Mouse (Mus musculus) E14TG2a.4 (cell line): ENCODE data around the gene Emc8.
"Not testable (repeated sequence)": the region's sequence is repeated elsewhere in the genome, so short reads cannot be mapped to it uniquely, and the experiment has no call there.

Experiments used
- H3K27me3 ChIP-seq: 2 replicates; pipeline ENCODE4 v1.6.1; 2014; ENCODE audit warnings: low read length, control low read depth; ENCODE audit not compliant: insufficient read depth
- H3K36me3 ChIP-seq: 2 replicates; pipeline ENCODE4 v1.6.1; 2014; ENCODE audit warnings: low read length, control low read depth; ENCODE audit not compliant: insufficient read depth
- H3K4me1 ChIP-seq: replicated peaks from 2 replicates; pipeline ENCODE4 v1.6.1; 2014; ENCODE audit warnings: low read depth, low read length, control low read depth
- H3K4me3 ChIP-seq: replicated peaks from 2 replicates; pipeline ENCODE4 v1.5.1; 2014; ENCODE audit warnings: mild to moderate bottlenecking, low read length
- H3K9me3 ChIP-seq: 2 replicates; pipeline ENCODE4 v1.6.1; 2014; ENCODE audit warnings: low read length, control low read depth
- CTCF ChIP-seq: conservative IDR thresholded peaks from 2 replicates; pipeline ENCODE4 v1.5.1; 2014; ENCODE audit warnings: low read length
- NANOG ChIP-seq: IDR thresholded peaks from 2 replicates; pipeline ENCODE4 v1.6.1; 2014; ENCODE audit warnings: borderline replicate concordance, low read length, mixed read lengths
- POU5F1 ChIP-seq: IDR thresholded peaks from 2 replicates; pipeline ENCODE4 v1.6.1; 2014; ENCODE audit warnings: low read length, borderline replicate concordance

The Emc8 gene

DNA sequence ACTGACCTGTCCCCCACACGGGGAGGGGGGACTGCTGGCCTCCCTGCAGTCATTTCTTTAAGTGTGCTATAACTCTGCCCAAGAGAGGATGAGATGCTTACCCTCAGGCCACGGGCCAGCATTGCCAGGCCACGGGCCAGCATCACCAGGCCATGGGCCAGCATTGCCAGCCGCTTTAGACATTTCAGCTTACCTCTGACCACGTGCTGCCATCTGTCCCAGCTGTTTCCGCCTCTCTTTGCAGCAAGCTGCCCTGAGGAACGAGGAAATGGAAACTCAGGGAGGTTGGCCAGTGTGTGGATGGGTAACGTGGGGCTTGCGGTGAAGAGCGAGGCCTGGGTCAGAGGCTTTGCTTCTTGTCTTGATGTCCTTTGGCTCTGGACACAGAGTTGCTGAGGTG lies 12.7 kb upstream of the Emc8 start:
- peaks cover 17% of the 10 kb centered on the region for H3K27me3 ChIP-seq
- peaks cover 36% of the 10 kb centered on the region for H3K4me1 ChIP-seq
- TF ChIP-seq CTCF (no peak), NANOG (no peak), POU5F1 (no peak)
- no peaks in the 10 kb centered on the region for H3K9me3 ChIP-seq
- H3K36me3 ChIP-seq: no peaks in the 10 kb centered on the region
- H3K4me3 ChIP-seq: no peak overlapping the region

DNA sequence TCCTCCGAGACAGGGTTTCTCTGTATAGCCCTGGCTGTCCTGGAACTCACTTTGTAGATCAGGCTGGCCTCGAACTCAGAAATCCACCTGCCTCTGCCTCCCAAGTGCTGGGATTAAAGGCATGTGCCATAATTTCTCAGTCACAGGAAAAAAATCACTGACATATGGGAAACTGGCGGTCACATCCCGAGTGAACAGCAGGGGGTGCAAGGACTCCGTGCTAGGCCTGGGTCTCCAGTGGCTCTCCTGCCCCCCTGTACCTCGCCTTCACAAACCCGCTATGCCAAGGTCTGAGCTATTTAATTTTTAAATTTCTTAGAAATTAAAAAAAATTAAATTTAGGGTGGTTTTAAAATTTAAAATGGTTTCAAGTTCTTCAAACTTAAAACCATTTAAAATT lies 12.0 kb upstream of the Emc8 start:
- H3K4me3 ChIP-seq, H3K36me3 ChIP-seq, H3K9me3 ChIP-seq: not testable (repeated sequence)
- H3K4me1 ChIP-seq: peaks cover 42% of the 10 kb centered on the region
- H3K27me3 ChIP-seq: peaks cover 15% of the 10 kb centered on the region

DNA sequence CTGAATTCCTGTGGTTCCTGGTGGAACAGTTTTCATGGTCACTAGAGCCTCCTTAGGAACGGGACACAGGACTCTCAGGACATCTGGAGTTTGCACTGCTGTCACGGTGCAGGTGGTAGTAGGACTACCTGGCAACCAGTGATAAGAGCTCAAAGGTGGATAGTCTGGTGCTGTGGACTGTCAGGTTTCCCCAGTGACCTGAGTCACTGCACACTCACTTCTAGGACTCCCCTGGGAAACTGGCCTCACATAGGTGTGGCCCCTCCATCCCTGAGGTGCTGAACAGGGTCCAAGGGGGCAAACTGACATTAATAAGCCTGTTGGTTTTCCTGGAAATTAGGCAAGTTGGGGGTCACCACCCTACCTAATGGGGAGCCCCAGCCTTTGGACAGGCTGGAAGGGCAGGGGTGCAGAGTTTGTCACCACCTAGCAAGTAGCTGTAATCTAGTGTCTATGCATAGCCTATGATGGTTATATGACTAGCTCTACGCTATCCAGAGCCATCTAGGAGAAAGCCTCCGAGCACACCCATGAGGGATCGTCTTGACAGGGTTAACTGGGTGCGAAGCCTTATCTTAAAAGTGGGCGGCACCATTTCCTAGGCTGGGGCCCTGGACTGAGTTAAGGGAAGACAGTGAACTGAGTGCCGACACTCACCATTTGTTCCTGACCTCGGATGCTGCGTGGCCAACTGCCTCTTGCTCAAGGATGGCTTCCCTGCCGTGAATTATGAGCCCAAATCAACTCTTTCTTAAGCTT lies 11.4 kb upstream of the Emc8 start:
- H3K27me3 ChIP-seq: peaks cover 15% of the 10 kb centered on the region
- H3K4me3 ChIP-seq: no peak overlapping the region
- no peak for TF ChIP-seq CTCF
- TF ChIP-seq NANOG: no peak
- no peak for TF ChIP-seq POU5F1
- H3K36me3 ChIP-seq: peaks cover 12% of the 10 kb centered on the region
- H3K9me3 ChIP-seq: no peaks in the 10 kb centered on the region
- peaks cover 38% of the 10 kb centered on the region for H3K4me1 ChIP-seq

DNA sequence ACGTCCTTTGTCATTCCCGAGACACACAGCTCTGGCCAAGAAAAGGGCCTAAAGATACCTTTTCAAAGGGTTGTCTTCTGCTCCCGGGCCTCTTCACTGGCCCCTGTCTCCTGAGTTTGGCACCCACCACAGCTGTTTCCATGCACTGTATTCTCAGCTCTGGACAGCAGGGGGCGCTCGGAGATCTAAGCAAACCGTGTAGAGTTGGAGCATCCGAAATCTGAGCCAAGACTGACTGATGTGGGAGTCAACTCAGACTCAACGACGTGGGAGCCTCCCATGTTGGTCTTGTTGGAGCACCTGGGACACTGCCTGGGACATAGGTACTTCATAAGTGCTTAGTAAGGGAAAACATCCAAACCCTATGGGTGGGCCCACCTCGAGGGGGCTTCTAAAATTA lies 10.1 kb upstream of the Emc8 start:
- H3K27me3 ChIP-seq: peaks cover 15% of the 10 kb centered on the region
- H3K4me1 ChIP-seq: peaks cover 39% of the 10 kb centered on the region
- H3K9me3 ChIP-seq: no peaks in the 10 kb centered on the region
- H3K4me3 ChIP-seq: no peak overlapping the region
- no peak for TF ChIP-seq POU5F1
- TF ChIP-seq NANOG: no peak
- peak; percentile 83 for TF ChIP-seq CTCF
- H3K36me3 ChIP-seq: peaks cover 21% of the 10 kb centered on the region

DNA sequence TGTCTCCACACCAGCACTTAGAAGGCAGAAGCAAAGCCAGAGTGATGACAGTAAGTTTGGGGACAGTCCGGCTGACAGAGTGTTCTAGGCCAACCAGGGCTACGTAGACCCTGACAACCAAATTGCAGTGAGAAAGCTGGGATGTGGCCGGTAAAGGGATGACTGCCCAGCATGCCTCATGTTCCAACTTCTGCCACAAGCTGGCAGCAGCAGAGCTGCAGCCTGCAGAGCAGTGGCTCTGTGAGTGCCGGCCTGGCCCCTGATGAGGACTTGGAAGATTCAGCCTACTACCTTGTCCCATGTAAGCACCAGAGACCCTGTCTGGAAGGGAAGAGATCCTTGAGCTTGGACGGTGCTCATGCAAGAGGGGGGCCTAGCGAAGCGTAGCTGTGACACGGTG lies 7.3 kb upstream of the Emc8 start:
- H3K36me3 ChIP-seq: peaks cover 46% of the 10 kb centered on the region
- H3K27me3 ChIP-seq: peaks cover 6% of the 10 kb centered on the region; the same call in 1 of the 2 replicates
- no peak overlapping the region for H3K4me3 ChIP-seq
- TF ChIP-seq POU5F1: no peak
- no peak for TF ChIP-seq NANOG
- H3K9me3 ChIP-seq: no peaks in the 10 kb centered on the region
- peaks cover 62% of the 10 kb centered on the region for H3K4me1 ChIP-seq

DNA sequence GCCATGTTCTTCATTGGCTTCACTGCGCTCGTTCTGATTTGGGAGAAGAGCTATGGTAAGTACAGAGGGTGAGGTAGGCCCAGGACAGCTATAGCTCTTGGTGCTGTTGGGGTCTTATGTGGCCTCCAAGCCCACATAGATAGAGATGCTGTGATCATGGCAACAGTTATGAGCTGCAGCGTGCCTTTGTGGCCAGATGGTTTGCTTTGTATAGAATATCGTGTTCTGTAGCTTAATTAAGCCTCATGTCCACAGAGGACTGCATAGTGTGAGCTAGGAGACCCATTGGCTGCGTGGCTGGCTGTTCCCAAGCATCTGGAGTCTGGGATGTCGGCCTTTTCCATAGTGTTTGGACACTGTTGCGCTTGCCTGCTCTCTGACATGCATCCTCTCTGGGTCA lies 4.9 kb upstream of the Emc8 start:
- Histone ChIP-seq H3K27me3 (no peaks in the 10 kb centered on the region), H3K9me3 (no peaks in the 10 kb centered on the region), H3K4me3 (peak overlapping the region; percentile 100; the same call in 1 of the 2 replicates), H3K4me1 (peaks cover 74% of the 10 kb centered on the region), H3K36me3 (peaks cover 63% of the 10 kb centered on the region)
- TF ChIP-seq NANOG: no peak
- TF ChIP-seq POU5F1: no peak
- no peak for TF ChIP-seq CTCF

DNA sequence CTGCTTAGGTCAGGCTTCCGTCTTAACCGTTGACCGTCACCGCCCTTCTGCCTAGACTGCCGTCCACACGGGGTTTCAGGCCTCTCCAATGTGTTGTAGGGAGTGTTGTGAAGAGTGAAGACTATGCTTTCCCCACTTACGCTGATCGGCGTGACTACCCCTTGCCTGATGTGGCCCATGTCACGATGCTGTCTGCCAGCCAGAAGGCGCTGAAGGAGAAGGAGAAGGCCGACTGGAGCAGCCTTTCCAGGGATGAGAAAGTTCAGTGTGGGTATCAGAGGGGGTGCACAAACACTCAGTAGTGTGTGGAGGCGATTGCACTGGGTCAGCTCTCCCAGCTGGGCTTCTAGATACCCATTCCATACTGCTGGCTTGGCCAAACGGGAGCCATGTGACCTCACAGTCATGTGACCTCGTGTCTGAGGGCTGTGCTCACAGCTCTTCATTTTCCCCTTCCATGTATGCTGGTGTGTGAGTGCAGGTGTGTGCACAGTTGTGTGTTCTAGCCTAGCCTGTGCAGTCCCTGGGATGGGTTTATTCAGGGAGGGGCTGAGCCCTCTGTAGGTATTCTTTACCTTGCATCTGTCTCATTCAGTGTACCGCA lies 4.4 kb upstream of the Emc8 start:
- Histone ChIP-seq H3K9me3 (no peaks in the 10 kb centered on the region), H3K36me3 (peaks cover 63% of the 10 kb centered on the region), H3K4me3 (peak overlapping the region; percentile 100), H3K27me3 (no peaks in the 10 kb centered on the region), H3K4me1 (peaks cover 70% of the 10 kb centered on the region)
- TF ChIP-seq POU5F1: no peak
- no peak for TF ChIP-seq NANOG
- TF ChIP-seq CTCF: no peak

DNA sequence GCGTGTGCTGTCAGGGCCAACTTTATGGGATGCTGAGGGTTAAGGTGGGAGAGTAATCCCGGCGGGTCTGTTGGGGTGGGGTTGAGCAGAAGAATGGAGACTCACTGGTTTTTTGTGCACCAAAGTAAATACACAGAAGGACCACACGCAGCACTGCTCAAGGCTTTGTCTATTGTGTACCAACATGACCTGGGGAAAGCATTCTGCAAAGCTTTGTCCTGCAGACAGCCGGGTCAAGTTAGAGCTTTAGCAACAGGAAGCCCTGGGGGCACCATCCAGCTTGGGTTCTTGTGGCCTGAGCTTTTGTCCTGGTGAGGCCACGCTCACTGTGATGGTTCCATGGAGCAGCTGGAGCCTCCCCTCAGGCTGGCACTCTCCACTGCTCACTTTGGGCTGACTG lies 3.4 kb upstream of the Emc8 start:
- Histone ChIP-seq H3K27me3 (no peaks in the 10 kb centered on the region), H3K4me3 (peak overlapping the region; percentile 100), H3K36me3 (peaks cover 63% of the 10 kb centered on the region), H3K9me3 (no peaks in the 10 kb centered on the region), H3K4me1 (peaks cover 63% of the 10 kb centered on the region)
- peak; percentile 90 for TF ChIP-seq NANOG
- TF ChIP-seq POU5F1: no peak
